Mouse (Mus musculus): ENCODE measurements around the gene Bbs1. TPM values are rescaled to one million over a fixed set of nuclear protein-coding genes. Genes with fewer than 3 reads are reported as not detected.

Gene Bbs1
- polyA plus RNA-seq, 1 experiment from 2014 or later: 6.4 TPM

DNA sequence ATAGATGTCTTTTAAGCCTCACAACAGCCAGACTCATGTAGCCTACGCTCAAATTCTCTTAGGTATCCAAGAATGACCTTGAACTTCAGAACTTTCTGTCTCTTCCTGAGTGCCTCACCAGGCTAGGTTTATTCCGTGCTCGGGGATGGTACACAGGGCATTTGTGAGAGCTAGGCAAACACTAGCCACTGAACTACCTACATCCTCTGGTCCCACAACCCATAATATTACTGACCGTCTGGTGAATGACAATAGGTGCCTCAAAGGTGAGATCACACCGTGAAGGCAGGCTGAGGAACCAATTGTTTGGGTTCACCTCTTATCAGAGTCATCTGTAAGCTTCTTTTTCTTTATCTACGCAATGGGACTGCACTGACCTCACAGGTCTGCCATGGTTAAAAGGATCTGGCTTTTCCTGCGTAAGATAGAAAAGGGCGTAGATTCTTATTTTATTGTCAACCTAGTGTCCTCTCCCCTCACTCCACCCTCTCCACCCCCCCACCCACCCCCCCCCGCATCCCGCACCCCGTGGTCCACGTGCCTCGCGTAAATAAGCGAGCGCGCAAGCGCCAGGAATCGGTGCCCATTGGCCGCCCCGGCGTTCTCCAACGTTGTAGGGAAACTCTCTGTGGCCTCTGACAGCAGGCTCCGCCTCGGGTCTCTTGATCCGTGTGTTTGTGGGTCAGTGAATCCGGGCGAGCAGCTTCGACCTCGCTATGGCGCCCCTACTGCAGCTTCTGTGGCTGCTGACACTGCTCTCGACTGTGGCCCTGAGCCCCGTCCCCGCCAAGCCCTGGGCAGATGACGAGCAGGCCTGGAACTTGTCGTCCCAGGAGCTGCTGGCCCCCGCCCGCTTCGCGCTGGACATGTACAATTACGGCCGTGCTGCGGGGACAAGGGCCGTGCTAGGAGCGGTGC, 51.6 kb downstream of the Bbs1 start, which contains the start of gene Ctsf:
Ctsf (plus strand) TSS at position 579 of the 918 bp plus-strand sequence.
- Histone ChIP-seq H3K9me3 (ENCODE audit: control insufficient read depth, low read depth, low read length) (no peaks in the 10 kb centered on the region), H3K36me3 (ENCODE audit: control insufficient read depth, insufficient read depth, low read length) (no peaks in the 10 kb centered on the region), H3K9ac (replicated peaks; ENCODE audit: low read depth, low read length) (peak within 1 kb of the TSS; percentile 50), H3K27me3 (ENCODE audit: control insufficient read depth, insufficient read depth, low read length) (no peaks in the 10 kb centered on the region), H3K4me3 (ENCODE audit: low read depth, low read length) (peak within 1 kb of the TSS; percentile 61), H3K4me1 (ENCODE audit: control insufficient read depth, insufficient read depth, low read length) (peaks cover 5% of the 10 kb centered on the region), H3K4me2 (replicated peaks; ENCODE audit: low read depth, low read length) (peak within 1 kb of the TSS; percentile 97), H3K27ac (ENCODE audit: low read length) (peak within 1 kb of the TSS; percentile 15; the same call in 1 of the 2 replicates)
- ATAC-seq (ENCODE audit: insufficient number of reproducible peaks, insufficient read depth, low FRiP score, low read depth): peak; percentile 76; the same call in 1 of the 2 replicates
- WGBS: 3% methylated on average over 45 of the region's 45 CpGs

GRCm38 (mm10) chr19:4850281-4850680, 56.1 kb downstream of the Bbs1 start:
- WGBS: 51% methylated on average over 5 of the region's 5 CpGs
- no peak overlapping the region for H3K4me3 ChIP-seq (ENCODE audit: low read depth, low read length)
- no peak for ATAC-seq (ENCODE audit: insufficient number of reproducible peaks, insufficient read depth, low FRiP score, low read depth)
- H3K9me3 ChIP-seq (ENCODE audit: control insufficient read depth, low read depth, low read length): no peaks in the 10 kb centered on the region
- no peaks in the 10 kb centered on the region for H3K27me3 ChIP-seq (ENCODE audit: control insufficient read depth, insufficient read depth, low read length)
- H3K36me3 ChIP-seq (ENCODE audit: control insufficient read depth, insufficient read depth, low read length): no peaks in the 10 kb centered on the region
- no peak overlapping the region for H3K27ac ChIP-seq (ENCODE audit: low read length)
- no peak overlapping the region for H3K4me2 ChIP-seq (replicated peaks; ENCODE audit: low read depth, low read length)
- no peak overlapping the region for H3K9ac ChIP-seq (replicated peaks; ENCODE audit: low read depth, low read length)
- peaks cover 5% of the 10 kb centered on the region; the same call in 1 of the 2 replicates for H3K4me1 ChIP-seq (ENCODE audit: control insufficient read depth, insufficient read depth, low read length)

DNA sequence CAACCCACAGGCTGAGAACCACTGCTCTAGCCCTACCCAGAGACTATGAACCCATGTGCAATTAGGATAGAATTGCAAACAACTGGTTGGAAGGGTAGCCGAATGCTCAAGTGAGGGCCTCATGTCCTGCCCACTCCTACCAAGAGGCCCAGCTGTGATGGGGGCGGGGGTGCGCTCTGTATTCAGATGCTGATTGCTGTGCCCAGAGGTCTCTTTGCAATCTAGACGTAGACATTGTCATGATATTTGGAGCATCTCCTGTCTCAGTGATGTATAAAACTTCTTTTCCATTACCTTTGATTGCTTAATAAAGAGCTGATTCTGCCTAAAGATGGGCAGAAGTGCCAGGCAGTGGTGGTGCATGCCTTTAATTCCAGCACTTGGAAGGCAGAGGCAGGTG, 56.6 kb downstream of the Bbs1 start:
- no peak overlapping the region for H3K4me3 ChIP-seq (ENCODE audit: low read depth, low read length)
- H3K27me3 ChIP-seq (ENCODE audit: control insufficient read depth, insufficient read depth, low read length): no peaks in the 10 kb centered on the region
- no peaks in the 10 kb centered on the region for H3K36me3 ChIP-seq (ENCODE audit: control insufficient read depth, insufficient read depth, low read length)
- H3K9me3 ChIP-seq (ENCODE audit: control insufficient read depth, low read depth, low read length): no peaks in the 10 kb centered on the region
- H3K4me2 ChIP-seq (replicated peaks; ENCODE audit: low read depth, low read length): no peak overlapping the region
- WGBS: 50% methylated on average over 4 of the region's 4 CpGs
- no peak overlapping the region for H3K27ac ChIP-seq (ENCODE audit: low read length)
- H3K9ac ChIP-seq (replicated peaks; ENCODE audit: low read depth, low read length): no peak overlapping the region
- H3K4me1 ChIP-seq (ENCODE audit: control insufficient read depth, insufficient read depth, low read length): peaks cover 5% of the 10 kb centered on the region; the same call in 1 of the 2 replicates
- ATAC-seq (ENCODE audit: insufficient number of reproducible peaks, insufficient read depth, low FRiP score, low read depth): no peak

DNA sequence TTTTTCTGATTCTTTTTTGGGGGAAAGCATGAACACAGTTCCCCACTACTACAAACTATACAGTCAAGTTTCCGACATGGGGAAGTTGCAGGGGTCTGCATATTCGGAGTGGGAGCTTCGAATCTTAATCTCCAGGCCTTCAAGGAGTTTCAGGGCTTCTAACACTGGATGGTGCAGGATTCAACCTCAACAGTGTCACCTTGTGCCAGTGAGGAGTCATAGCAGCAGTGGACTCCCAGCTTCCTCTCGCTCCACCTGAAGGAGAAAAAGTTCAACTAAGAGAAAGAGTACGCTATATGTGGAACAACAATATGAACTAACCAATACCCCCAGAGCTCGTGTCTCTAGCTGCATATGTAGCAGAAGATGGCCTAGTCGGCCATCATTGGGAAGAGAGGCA, 58.9 kb downstream of the Bbs1 start:
- H3K4me2 ChIP-seq (replicated peaks; ENCODE audit: low read depth, low read length): no peak overlapping the region
- no peak for ATAC-seq (ENCODE audit: insufficient number of reproducible peaks, insufficient read depth, low FRiP score, low read depth)
- no peak overlapping the region for H3K4me3 ChIP-seq (ENCODE audit: low read depth, low read length)
- no peaks in the 10 kb centered on the region for H3K36me3 ChIP-seq (ENCODE audit: control insufficient read depth, insufficient read depth, low read length)
- H3K27me3 ChIP-seq (ENCODE audit: control insufficient read depth, insufficient read depth, low read length): no peaks in the 10 kb centered on the region
- 29% methylated on average over 7 of the region's 7 CpGs for WGBS
- H3K4me1 ChIP-seq (ENCODE audit: control insufficient read depth, insufficient read depth, low read length): no peaks in the 10 kb centered on the region
- no peaks in the 10 kb centered on the region for H3K9me3 ChIP-seq (ENCODE audit: control insufficient read depth, low read depth, low read length)
- no peak overlapping the region for H3K9ac ChIP-seq (replicated peaks; ENCODE audit: low read depth, low read length)
- H3K27ac ChIP-seq (ENCODE audit: low read length): no peak overlapping the region

- 55% methylated on average over 2 of the region's 2 CpGs for WGBS
- Histone ChIP-seq H3K9me3 (ENCODE audit: control insufficient read depth, low read depth, low read length) (no peaks in the 10 kb centered on the region), H3K4me2 (replicated peaks; ENCODE audit: low read depth, low read length) (no peak overlapping the region), H3K27me3 (ENCODE audit: control insufficient read depth, insufficient read depth, low read length) (0 out of 2 replicates have a peak, but pooled peaks cover 8% of the 10 kb centered on the region), H3K4me3 (ENCODE audit: low read depth, low read length) (no peak overlapping the region), H3K36me3 (ENCODE audit: control insufficient read depth, insufficient read depth, low read length) (no peaks in the 10 kb centered on the region), H3K27ac (ENCODE audit: low read length) (no peak overlapping the region), H3K4me1 (ENCODE audit: control insufficient read depth, insufficient read depth, low read length) (no peaks in the 10 kb centered on the region), H3K9ac (replicated peaks; ENCODE audit: low read depth, low read length) (no peak overlapping the region)
- no peak for ATAC-seq (ENCODE audit: insufficient number of reproducible peaks, insufficient read depth, low FRiP score, low read depth)
These were observed 60.6 kb downstream of the Bbs1 start for GRCm38 (mm10) chr19:4845846-4846245.

- Histone ChIP-seq H3K4me1 (ENCODE audit: control insufficient read depth, insufficient read depth, low read length) (0 out of 2 replicates have a peak, but pooled peaks cover 13% of the 10 kb centered on the region), H3K9ac (replicated peaks; ENCODE audit: low read depth, low read length) (no peak overlapping the region), H3K4me2 (replicated peaks; ENCODE audit: low read depth, low read length) (no peak overlapping the region), H3K27me3 (ENCODE audit: control insufficient read depth, insufficient read depth, low read length) (peaks cover 8% of the 10 kb centered on the region; the same call in 1 of the 2 replicates), H3K27ac (ENCODE audit: low read length) (no peak overlapping the region), H3K36me3 (ENCODE audit: control insufficient read depth, insufficient read depth, low read length) (no peaks in the 10 kb centered on the region), H3K4me3 (ENCODE audit: low read depth, low read length) (no peak overlapping the region), H3K9me3 (ENCODE audit: control insufficient read depth, low read depth, low read length) (no peaks in the 10 kb centered on the region)
- ATAC-seq (ENCODE audit: insufficient number of reproducible peaks, insufficient read depth, low FRiP score, low read depth): no peak
- WGBS: 78% methylated on average over 2 of the region's 2 CpGs
These were observed 63.8 kb downstream of the Bbs1 start for GRCm38 (mm10) chr19:4842611-4843010.

- H3K9ac ChIP-seq (replicated peaks; ENCODE audit: low read depth, low read length): no peak overlapping the region
- H3K4me1 ChIP-seq (ENCODE audit: control insufficient read depth, insufficient read depth, low read length): 0 out of 2 replicates have a peak, but pooled peaks cover 13% of the 10 kb centered on the region
- WGBS: 80% methylated on average over 9 of the region's 9 CpGs
- no peak overlapping the region for H3K27ac ChIP-seq (ENCODE audit: low read length)
- ATAC-seq (ENCODE audit: insufficient number of reproducible peaks, insufficient read depth, low FRiP score, low read depth): no peak
- no peaks in the 10 kb centered on the region for H3K9me3 ChIP-seq (ENCODE audit: control insufficient read depth, low read depth, low read length)
- peaks cover 8% of the 10 kb centered on the region; the same call in 1 of the 2 replicates for H3K27me3 ChIP-seq (ENCODE audit: control insufficient read depth, insufficient read depth, low read length)
- no peak overlapping the region for H3K4me3 ChIP-seq (ENCODE audit: low read depth, low read length)
- H3K36me3 ChIP-seq (ENCODE audit: control insufficient read depth, insufficient read depth, low read length): no peaks in the 10 kb centered on the region
- no peak overlapping the region for H3K4me2 ChIP-seq (replicated peaks; ENCODE audit: low read depth, low read length)
These were observed 65.6 kb downstream of the Bbs1 start for GRCm38 (mm10) chr19:4840848-4841247.

GRCm38 (mm10) chr19:4839149-4839548, 67.3 kb downstream of the Bbs1 start, which contains the start of the genes Ccs and Ccdc87:
Gene Ccs, minus strand, starts transcription at chr19:4839332.
Gene Ccdc87, plus strand, starts transcription at chr19:4839366.
- under 1% methylated on average over 25 of the region's 25 CpGs for WGBS
- Histone ChIP-seq H3K27me3 (ENCODE audit: control insufficient read depth, insufficient read depth, low read length) (peaks cover 8% of the 10 kb centered on the region; the same call in 1 of the 2 replicates), H3K9ac (replicated peaks; ENCODE audit: low read depth, low read length) (peak within 1 kb of the TSS; percentile 54), H3K4me3 (ENCODE audit: low read depth, low read length) (peak within 1 kb of the TSS; percentile 55), H3K4me1 (ENCODE audit: control insufficient read depth, insufficient read depth, low read length) (0 out of 2 replicates have a peak, but pooled peaks cover 13% of the 10 kb centered on the region), H3K27ac (ENCODE audit: low read length) (no peak within 1 kb of the TSS), H3K36me3 (ENCODE audit: control insufficient read depth, insufficient read depth, low read length) (no peaks in the 10 kb centered on the region), H3K9me3 (ENCODE audit: control insufficient read depth, low read depth, low read length) (no peaks in the 10 kb centered on the region), H3K4me2 (replicated peaks; ENCODE audit: low read depth, low read length) (peak within 1 kb of the TSS; percentile 78)
- peak; percentile 99 for ATAC-seq (ENCODE audit: insufficient number of reproducible peaks, insufficient read depth, low FRiP score, low read depth)
